Mouse (Mus musculus): ENCODE measurements at regions not wholly inside any gene's neighbourhood (a gene's known extent, or its start where the extent isn't known, plus 50 kb on each side); places are given as distances from the start of the nearest gene placed in this dataset.

DNA sequence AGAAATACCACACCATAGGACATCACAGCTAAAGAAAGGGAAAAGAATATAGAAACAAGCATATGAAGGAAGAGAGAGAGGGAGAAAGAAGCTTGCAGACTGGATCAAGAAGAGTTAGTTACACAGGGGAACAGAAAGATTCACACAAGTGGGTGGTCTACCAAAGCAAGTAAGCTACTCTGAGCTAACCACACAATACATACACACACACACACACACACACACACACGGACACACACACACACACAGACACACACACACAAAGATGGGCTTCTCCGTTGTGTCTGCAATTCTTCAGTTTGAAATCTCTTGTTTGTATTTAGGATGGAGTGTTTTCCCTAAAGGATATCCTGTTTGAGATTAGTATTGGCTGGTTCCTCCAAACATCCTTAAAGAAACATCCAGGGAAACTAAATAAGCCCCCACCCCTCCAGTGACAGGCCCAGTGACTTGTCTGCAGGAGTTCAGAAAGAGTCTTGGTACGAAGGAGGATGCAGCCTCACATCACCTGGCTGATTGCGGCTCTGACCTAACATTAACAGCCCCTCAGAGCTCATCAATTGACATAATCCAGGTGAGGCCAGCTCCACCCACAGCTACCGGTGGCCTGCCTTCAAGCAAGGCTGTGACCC, 69.7 kb upstream of the Gm45716 start:
- no peak for DNase-seq (ENCODE audit: low read depth, low spot score)
- H3K36me3 ChIP-seq (ENCODE audit: control insufficient read depth, insufficient read depth, low read length, poor library complexity, severe bottlenecking): no peaks in the 10 kb centered on the region
- H3K9me3 ChIP-seq (ENCODE audit: control insufficient read depth, insufficient read depth, low read depth, low read length): no peaks in the 10 kb centered on the region
- TF ChIP-seq CHD2 (IDR thresholded peaks at IDR 0.05; ENCODE audit: low read depth, low read length) (no peak), ZC3H11A (IDR thresholded peaks at IDR 0.05; ENCODE audit: borderline replicate concordance, low read depth, low read length) (no peak), MAFK (IDR thresholded peaks at IDR 0.05; ENCODE audit: insufficient read depth, low read depth, low read length) (no peak), HCFC1 (IDR thresholded peaks at IDR 0.05; ENCODE audit: borderline replicate concordance, insufficient read depth, low read length) (no peak), ZNF384 (IDR thresholded peaks at IDR 0.05; ENCODE audit: low read depth, low read length) (no peak)
- H3K9ac ChIP-seq (ENCODE audit: insufficient read depth, low read depth, low read length, poor library complexity, severe bottlenecking): no peak overlapping the region
- in situ Hi-C loops (cut with MboI; ENCODE audit: low sequenced_read_pairs in 2 of 2, unreplicated experiment in 2 of 2): no loop called here
- no peak overlapping the region for H3K27ac ChIP-seq (ENCODE audit: insufficient read depth, low read depth, low read length, poor library complexity, severe bottlenecking)
- H3K4me1 ChIP-seq (ENCODE audit: control insufficient read depth in 2 of 2, insufficient read depth in 2 of 2, low read length in 2 of 2, poor library complexity in 1 of 2): no peaks in the 10 kb centered on the region; a peak in 1 of 4 replicates
- H3K4me3 ChIP-seq (ENCODE audit: insufficient read depth in 1 of 2, low read depth in 1 of 2, low read length in 2 of 2, poor library complexity in 1 of 2, severe bottlenecking in 1 of 2): no peak overlapping the region

DNA sequence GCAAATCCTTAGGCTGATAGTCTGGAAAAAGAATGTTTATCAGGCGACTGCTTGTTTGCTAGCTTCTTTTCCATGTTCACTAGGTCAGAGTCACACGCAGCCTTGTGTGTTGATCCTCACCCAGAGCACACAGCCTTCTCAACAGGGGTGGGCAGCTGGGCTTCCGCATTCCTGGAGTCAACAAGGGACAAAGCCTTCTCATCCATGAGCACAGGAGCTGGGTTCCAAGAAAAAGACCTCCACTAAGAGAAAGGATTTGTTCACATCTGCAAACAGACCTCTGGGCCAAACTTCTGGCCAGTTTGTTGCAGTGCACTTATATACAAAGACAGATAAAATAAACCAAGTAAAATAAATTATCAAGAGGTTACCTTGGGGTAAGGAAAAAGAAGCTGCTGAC, 65.6 kb upstream of the Gm45716 start:
- in situ Hi-C loops (cut with MboI; ENCODE audit: low sequenced_read_pairs in 2 of 2, unreplicated experiment in 2 of 2): no loop called here
- H3K36me3 ChIP-seq (ENCODE audit: control insufficient read depth, insufficient read depth, low read length, poor library complexity, severe bottlenecking): no peaks in the 10 kb centered on the region
- no peaks in the 10 kb centered on the region; a peak in 1 of 4 replicates for H3K4me1 ChIP-seq (ENCODE audit: control insufficient read depth in 2 of 2, insufficient read depth in 2 of 2, low read length in 2 of 2, poor library complexity in 1 of 2)
- no peak overlapping the region for H3K9ac ChIP-seq (ENCODE audit: insufficient read depth, low read depth, low read length, poor library complexity, severe bottlenecking)
- no peak for DNase-seq (ENCODE audit: low read depth, low spot score)
- H3K27ac ChIP-seq (ENCODE audit: insufficient read depth, low read depth, low read length, poor library complexity, severe bottlenecking): no peak overlapping the region
- H3K9me3 ChIP-seq (ENCODE audit: control insufficient read depth, insufficient read depth, low read depth, low read length): no peaks in the 10 kb centered on the region
- H3K4me3 ChIP-seq (ENCODE audit: insufficient read depth in 1 of 2, low read depth in 1 of 2, low read length in 2 of 2, poor library complexity in 1 of 2, severe bottlenecking in 1 of 2): no peak overlapping the region
- TF ChIP-seq CHD2 (IDR thresholded peaks at IDR 0.05; ENCODE audit: low read depth, low read length): no peak
- no peak for TF ChIP-seq ZC3H11A (IDR thresholded peaks at IDR 0.05; ENCODE audit: borderline replicate concordance, low read depth, low read length)
- no peak for TF ChIP-seq HCFC1 (IDR thresholded peaks at IDR 0.05; ENCODE audit: borderline replicate concordance, insufficient read depth, low read length)
- TF ChIP-seq ZNF384 (IDR thresholded peaks at IDR 0.05; ENCODE audit: low read depth, low read length): no peak
- TF ChIP-seq MAFK (IDR thresholded peaks at IDR 0.05; ENCODE audit: insufficient read depth, low read depth, low read length): no peak

DNA sequence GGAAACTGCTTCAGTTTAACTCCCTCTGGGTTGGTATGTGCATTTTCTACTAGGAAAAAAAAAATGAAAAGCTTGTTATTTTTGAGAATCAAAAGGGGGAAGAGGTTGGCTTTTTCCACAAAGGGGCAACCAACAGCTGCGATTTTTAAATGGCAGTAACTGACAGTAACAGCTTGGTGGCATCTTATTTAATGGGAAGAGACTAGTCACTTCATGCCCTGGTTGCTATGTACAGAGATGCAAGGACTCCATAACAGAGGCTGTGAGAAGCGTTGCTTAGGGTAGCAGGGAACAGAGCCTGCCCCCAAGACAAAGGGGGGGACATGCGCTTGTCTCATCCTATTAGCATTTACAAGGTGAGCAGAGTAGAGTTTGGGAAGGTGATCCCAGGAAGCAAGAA, 64.8 kb upstream of the Gm45716 start:
- no peak for DNase-seq (ENCODE audit: low read depth, low spot score)
- H3K27ac ChIP-seq (ENCODE audit: insufficient read depth, low read depth, low read length, poor library complexity, severe bottlenecking): no peak overlapping the region
- H3K9me3 ChIP-seq (ENCODE audit: control insufficient read depth, insufficient read depth, low read depth, low read length): no peaks in the 10 kb centered on the region
- H3K36me3 ChIP-seq (ENCODE audit: control insufficient read depth, insufficient read depth, low read length, poor library complexity, severe bottlenecking): no peaks in the 10 kb centered on the region
- no peak overlapping the region for H3K9ac ChIP-seq (ENCODE audit: insufficient read depth, low read depth, low read length, poor library complexity, severe bottlenecking)
- no peaks in the 10 kb centered on the region; a peak in 1 of 4 replicates for H3K4me1 ChIP-seq (ENCODE audit: control insufficient read depth in 2 of 2, insufficient read depth in 2 of 2, low read length in 2 of 2, poor library complexity in 1 of 2)
- no peak overlapping the region for H3K4me3 ChIP-seq (ENCODE audit: insufficient read depth in 1 of 2, low read depth in 1 of 2, low read length in 2 of 2, poor library complexity in 1 of 2, severe bottlenecking in 1 of 2)
- TF ChIP-seq MAFK (IDR thresholded peaks at IDR 0.05; ENCODE audit: insufficient read depth, low read depth, low read length) (no peak), HCFC1 (IDR thresholded peaks at IDR 0.05; ENCODE audit: borderline replicate concordance, insufficient read depth, low read length) (no peak), CHD2 (IDR thresholded peaks at IDR 0.05; ENCODE audit: low read depth, low read length) (no peak), ZC3H11A (IDR thresholded peaks at IDR 0.05; ENCODE audit: borderline replicate concordance, low read depth, low read length) (no peak), ZNF384 (IDR thresholded peaks at IDR 0.05; ENCODE audit: low read depth, low read length) (no peak)
- in situ Hi-C loops (cut with MboI; ENCODE audit: low sequenced_read_pairs in 2 of 2, unreplicated experiment in 2 of 2): no loop called here

DNA sequence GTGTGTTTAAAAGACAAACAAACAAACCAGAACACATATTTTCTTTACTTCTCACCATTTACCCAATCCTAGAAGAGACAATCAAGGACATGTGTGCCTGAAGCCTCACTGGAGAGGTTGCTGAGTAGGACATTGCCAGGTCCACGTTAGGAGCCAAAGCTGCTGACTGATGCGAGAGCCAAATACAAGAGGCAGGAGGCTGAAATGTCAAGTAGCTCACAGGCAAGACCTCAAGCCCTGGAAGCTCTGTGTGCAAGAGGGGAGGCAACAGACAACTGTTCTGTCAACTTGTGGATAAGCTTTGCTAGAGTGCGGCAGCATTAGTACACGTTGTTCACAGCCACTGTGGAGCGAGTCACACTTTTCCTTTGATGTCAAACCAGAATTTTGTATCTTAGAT, 63.6 kb upstream of the Gm45716 start:
- Histone ChIP-seq H3K4me3 (ENCODE audit: insufficient read depth in 1 of 2, low read depth in 1 of 2, low read length in 2 of 2, poor library complexity in 1 of 2, severe bottlenecking in 1 of 2) (no peak overlapping the region), H3K36me3 (ENCODE audit: control insufficient read depth, insufficient read depth, low read length, poor library complexity, severe bottlenecking) (no peaks in the 10 kb centered on the region), H3K27ac (ENCODE audit: insufficient read depth, low read depth, low read length, poor library complexity, severe bottlenecking) (no peak overlapping the region), H3K9ac (ENCODE audit: insufficient read depth, low read depth, low read length, poor library complexity, severe bottlenecking) (no peak overlapping the region), H3K9me3 (ENCODE audit: control insufficient read depth, insufficient read depth, low read depth, low read length) (no peaks in the 10 kb centered on the region), H3K4me1 (ENCODE audit: control insufficient read depth in 2 of 2, insufficient read depth in 2 of 2, low read length in 2 of 2, poor library complexity in 1 of 2) (no peaks in the 10 kb centered on the region; a peak in 1 of 4 replicates)
- in situ Hi-C loops (cut with MboI; ENCODE audit: low sequenced_read_pairs in 2 of 2, unreplicated experiment in 2 of 2): no loop called here
- TF ChIP-seq MAFK (IDR thresholded peaks at IDR 0.05; ENCODE audit: insufficient read depth, low read depth, low read length) (no peak), HCFC1 (IDR thresholded peaks at IDR 0.05; ENCODE audit: borderline replicate concordance, insufficient read depth, low read length) (no peak), ZNF384 (IDR thresholded peaks at IDR 0.05; ENCODE audit: low read depth, low read length) (no peak), CHD2 (IDR thresholded peaks at IDR 0.05; ENCODE audit: low read depth, low read length) (no peak), ZC3H11A (IDR thresholded peaks at IDR 0.05; ENCODE audit: borderline replicate concordance, low read depth, low read length) (no peak)
- no peak for DNase-seq (ENCODE audit: low read depth, low spot score)

Data from ES-E14 (cell line).